Mouse (Mus musculus): Measurements from ENCODE around the gene Rps6ka5. TPM values are rescaled to one million over a fixed set of nuclear protein-coding genes. Genes with fewer than 3 reads are reported as not detected.

The Rps6ka5 gene
- polyA plus RNA-seq, 1 experiment = 4.7 TPM

GRCm38 (mm10) chr12:100665294-100665693 is 61.5 kb downstream of the Rps6ka5 start:
- Histone ChIP-seq H3K36me3 (ENCODE audit: control insufficient read depth, insufficient read depth, low read length) (no peaks in the 10 kb centered on the region), H3K4me1 (replicated peaks; ENCODE audit: control insufficient read depth, insufficient read depth, low read length) (no peaks in the 10 kb centered on the region), H3K27me3 (ENCODE audit: control insufficient read depth, insufficient read depth, low read length) (no peaks in the 10 kb centered on the region), H3K27ac (ENCODE audit: control insufficient read depth, insufficient read depth, low read length) (no peak overlapping the region), H3K4me3 (ENCODE audit: control insufficient read depth, insufficient read depth, low read length) (no peak overlapping the region)
- no peak for TF ChIP-seq CTCF (IDR thresholded peaks at IDR 0.05; ENCODE audit: borderline replicate concordance, control insufficient read depth, extremely low read depth, insufficient read depth, low read length, poor library complexity)
- TF ChIP-seq POLR2A (IDR thresholded peaks at IDR 0.05; ENCODE audit: control insufficient read depth, extremely low read depth, insufficient read depth, low read length, poor library complexity) = no peak
- no peak for DNase-seq
- WGBS = 92% methylated on average over 4 of the region's 4 CpGs

GRCm38 (mm10) chr12:100660076-100660475 is 66.7 kb downstream of the Rps6ka5 start:
- Histone ChIP-seq H3K36me3 (ENCODE audit: control insufficient read depth, insufficient read depth, low read length) (no peaks in the 10 kb centered on the region), H3K27ac (ENCODE audit: control insufficient read depth, insufficient read depth, low read length) (no peak overlapping the region), H3K27me3 (ENCODE audit: control insufficient read depth, insufficient read depth, low read length) (no peaks in the 10 kb centered on the region), H3K4me1 (replicated peaks; ENCODE audit: control insufficient read depth, insufficient read depth, low read length) (no peaks in the 10 kb centered on the region), H3K4me3 (ENCODE audit: control insufficient read depth, insufficient read depth, low read length) (no peak overlapping the region)
- 90% methylated on average over 2 of the region's 2 CpGs for WGBS
- DNase-seq = no peak
- no peak for TF ChIP-seq POLR2A (IDR thresholded peaks at IDR 0.05; ENCODE audit: control insufficient read depth, extremely low read depth, insufficient read depth, low read length, poor library complexity)
- no peak for TF ChIP-seq CTCF (IDR thresholded peaks at IDR 0.05; ENCODE audit: borderline replicate concordance, control insufficient read depth, extremely low read depth, insufficient read depth, low read length, poor library complexity)

GRCm38 (mm10) chr12:100655972-100656371 is 70.8 kb downstream of the Rps6ka5 start:
- Histone ChIP-seq H3K4me3 (ENCODE audit: control insufficient read depth, insufficient read depth, low read length) (no peak overlapping the region), H3K27me3 (ENCODE audit: control insufficient read depth, insufficient read depth, low read length) (no peaks in the 10 kb centered on the region), H3K27ac (ENCODE audit: control insufficient read depth, insufficient read depth, low read length) (no peak overlapping the region), H3K4me1 (replicated peaks; ENCODE audit: control insufficient read depth, insufficient read depth, low read length) (no peaks in the 10 kb centered on the region), H3K36me3 (ENCODE audit: control insufficient read depth, insufficient read depth, low read length) (0 out of 2 replicates have a peak, but pooled peaks cover 5% of the 10 kb centered on the region)
- 94% methylated on average over 4 of the region's 4 CpGs for WGBS
- TF ChIP-seq POLR2A (IDR thresholded peaks at IDR 0.05; ENCODE audit: control insufficient read depth, extremely low read depth, insufficient read depth, low read length, poor library complexity) (no peak), CTCF (IDR thresholded peaks at IDR 0.05; ENCODE audit: borderline replicate concordance, control insufficient read depth, extremely low read depth, insufficient read depth, low read length, poor library complexity) (no peak)
- DNase-seq = no peak

- H3K27me3 ChIP-seq (ENCODE audit: control insufficient read depth, insufficient read depth, low read length) = no peaks in the 10 kb centered on the region
- no peak overlapping the region for H3K27ac ChIP-seq (ENCODE audit: control insufficient read depth, insufficient read depth, low read length)
- H3K4me1 ChIP-seq (replicated peaks; ENCODE audit: control insufficient read depth, insufficient read depth, low read length) = no peaks in the 10 kb centered on the region
- no peaks in the 10 kb centered on the region for H3K36me3 ChIP-seq (ENCODE audit: control insufficient read depth, insufficient read depth, low read length)
- H3K4me3 ChIP-seq (ENCODE audit: control insufficient read depth, insufficient read depth, low read length) = no peak overlapping the region
- no peak for DNase-seq
- WGBS = 100% methylated on average over 1 of the region's 1 CpGs
- TF ChIP-seq CTCF (IDR thresholded peaks at IDR 0.05; ENCODE audit: borderline replicate concordance, control insufficient read depth, extremely low read depth, insufficient read depth, low read length, poor library complexity) (no peak), POLR2A (IDR thresholded peaks at IDR 0.05; ENCODE audit: control insufficient read depth, extremely low read depth, insufficient read depth, low read length, poor library complexity) (no peak)
Observed at GRCm38 (mm10) chr12:100641936-100642335, 84.8 kb downstream of the Rps6ka5 start.

- WGBS = 97% methylated on average over 3 of the region's 3 CpGs
- H3K4me3 ChIP-seq (ENCODE audit: control insufficient read depth, insufficient read depth, low read length) = no peak overlapping the region
- no peak for DNase-seq
Observed at GRCm38 (mm10) chr12:100640726-100641125, 86.1 kb downstream of the Rps6ka5 start.

GRCm38 (mm10) chr12:100639680-100640079 is 87.1 kb downstream of the Rps6ka5 start:
- Histone ChIP-seq H3K36me3 (ENCODE audit: control insufficient read depth, insufficient read depth, low read length) (no peaks in the 10 kb centered on the region), H3K4me1 (replicated peaks; ENCODE audit: control insufficient read depth, insufficient read depth, low read length) (no peaks in the 10 kb centered on the region), H3K27me3 (ENCODE audit: control insufficient read depth, insufficient read depth, low read length) (no peaks in the 10 kb centered on the region), H3K4me3 (ENCODE audit: control insufficient read depth, insufficient read depth, low read length) (no peak overlapping the region), H3K27ac (ENCODE audit: control insufficient read depth, insufficient read depth, low read length) (no peak overlapping the region)
- 24% methylated on average over 7 of the region's 7 CpGs for WGBS
- TF ChIP-seq CTCF (IDR thresholded peaks at IDR 0.05; ENCODE audit: borderline replicate concordance, control insufficient read depth, extremely low read depth, insufficient read depth, low read length, poor library complexity) (0 out of 2 replicates have a peak, but pooled peaks have one; percentile 40), POLR2A (IDR thresholded peaks at IDR 0.05; ENCODE audit: control insufficient read depth, extremely low read depth, insufficient read depth, low read length, poor library complexity) (no peak)
- peak; percentile 31 for DNase-seq

More at GRCm38 (mm10) chr12:100640726-100641125, 86.1 kb downstream of the Rps6ka5 start:
- Histone ChIP-seq H3K4me1 (replicated peaks; ENCODE audit: control insufficient read depth, insufficient read depth, low read length) (no peaks in the 10 kb centered on the region), H3K27ac (ENCODE audit: control insufficient read depth, insufficient read depth, low read length) (no peak overlapping the region), H3K27me3 (ENCODE audit: control insufficient read depth, insufficient read depth, low read length) (no peaks in the 10 kb centered on the region), H3K36me3 (ENCODE audit: control insufficient read depth, insufficient read depth, low read length) (no peaks in the 10 kb centered on the region)
- TF ChIP-seq CTCF (IDR thresholded peaks at IDR 0.05; ENCODE audit: borderline replicate concordance, control insufficient read depth, extremely low read depth, insufficient read depth, low read length, poor library complexity) (no peak), POLR2A (IDR thresholded peaks at IDR 0.05; ENCODE audit: control insufficient read depth, extremely low read depth, insufficient read depth, low read length, poor library complexity) (no peak)

- H3K4me1 ChIP-seq (replicated peaks; ENCODE audit: control insufficient read depth, insufficient read depth, low read length) = no peaks in the 10 kb centered on the region
- TF ChIP-seq CTCF (IDR thresholded peaks at IDR 0.05; ENCODE audit: borderline replicate concordance, control insufficient read depth, extremely low read depth, insufficient read depth, low read length, poor library complexity) (no peak), POLR2A (IDR thresholded peaks at IDR 0.05; ENCODE audit: control insufficient read depth, extremely low read depth, insufficient read depth, low read length, poor library complexity) (no peak)
- H3K27me3 ChIP-seq (ENCODE audit: control insufficient read depth, insufficient read depth, low read length) = no peaks in the 10 kb centered on the region
- H3K36me3 ChIP-seq (ENCODE audit: control insufficient read depth, insufficient read depth, low read length) = no peaks in the 10 kb centered on the region
- no peak overlapping the region for H3K4me3 ChIP-seq (ENCODE audit: control insufficient read depth, insufficient read depth, low read length)
- 95% methylated on average over 8 of the region's 8 CpGs for WGBS
- no peak overlapping the region for H3K27ac ChIP-seq (ENCODE audit: control insufficient read depth, insufficient read depth, low read length)
- no peak for DNase-seq
Observed at GRCm38 (mm10) chr12:100637886-100638285, 88.9 kb downstream of the Rps6ka5 start.
